Comparison of ENCODE assay signal across 9 mouse cellular contexts in genomic region chr8:86389690-86390671, GRCm38 (mm10).
DNase-seq lines count a peak whose midpoint lies in the region; ATAC-seq and TF ChIP-seq lines count a peak whose summit lies in the region.
"Had no signal": no experiment of that assay in that cellular context is flagged by ENCODE, and none has a peak within 500 bp of the region (broad histone marks: within the 10 kb centered on the region; RNA-seq: fewer than 3 reads in every experiment).

No protein-coding gene starts in this region.

- H3K27me3 ChIP-seq in forebrain, postnatal 0 days (ENCODE audit: insufficient read depth, low read length), result no peaks in the 10 kb centered on the region
- H3K27me3 ChIP-seq in neural tube, embryonic 14.5 days (ENCODE audit: control insufficient read depth, insufficient read depth, low read length), result no peaks in the 10 kb centered on the region

- H3K9ac ChIP-seq in forebrain, postnatal 0 days, result no peak overlapping the region
- H3K9ac ChIP-seq in neural tube, embryonic 14.5 days (replicated peaks; ENCODE audit: low read depth, low read length), result no peak overlapping the region

- peak overlapping the region; percentile 91 for H3K27ac ChIP-seq in forebrain, postnatal 0 days (ENCODE audit: low read depth, low read length)
- peak overlapping the region; percentile 88 for H3K27ac ChIP-seq in neural tube, embryonic 14.5 days (ENCODE audit: low read depth, low read length)

- peaks cover 30% of the 10 kb centered on the region for H3K4me1 ChIP-seq in forebrain, postnatal 0 days (ENCODE audit: insufficient read depth)
- peaks cover 31% of the 10 kb centered on the region for H3K4me1 ChIP-seq in neural tube, embryonic 14.5 days (ENCODE audit: control insufficient read depth, insufficient read depth, low read length)

- TF ChIP-seq CTCF in forebrain, postnatal 0 days (IDR thresholded peaks at IDR 0.05; ENCODE audit: low read depth), result no peak

- no peaks in the 10 kb centered on the region for H3K36me3 ChIP-seq in forebrain, postnatal 0 days (ENCODE audit: insufficient read depth)
- H3K36me3 ChIP-seq in neural tube, embryonic 14.5 days (ENCODE audit: control insufficient read depth, insufficient read depth, low read length), result no peaks in the 10 kb centered on the region

- no peak overlapping the region for H3K4me2 ChIP-seq in forebrain, postnatal 0 days (ENCODE audit: low read depth)
- peak overlapping the region; percentile 16; the same call in 1 of the 2 replicates for H3K4me2 ChIP-seq in neural tube, embryonic 14.5 days (ENCODE audit: low read depth, low read length)

- no peak overlapping the region for H3K4me3 ChIP-seq in forebrain, postnatal 0 days (ENCODE audit: low read depth, low read length)
- H3K4me3 ChIP-seq in neural tube, embryonic 14.5 days (ENCODE audit: low read depth, low read length), result no peak overlapping the region
- H3K4me3 ChIP-seq: erythroblast, embryonic 14.5 days had no signal

- WGBS in forebrain, postnatal 0 days, result 15% methylated on average over 3 of the region's 3 CpGs
- 17% methylated on average over 3 of the region's 3 CpGs for WGBS in neural tube, embryonic 14.5 days

- no peaks in the 10 kb centered on the region for H3K9me3 ChIP-seq in forebrain, postnatal 0 days (ENCODE audit: low read length)
- H3K9me3 ChIP-seq in neural tube, embryonic 14.5 days (ENCODE audit: control insufficient read depth, low read length), result no peaks in the 10 kb centered on the region

- peak; percentile 97 for DNase-seq in MN1 (ENCODE audit: low spot score)
- peak; percentile 47 for DNase-seq in adrenal gland, postnatal 10 days
- DNase-seq in forebrain, postnatal 0 days, result peak; percentile 96
- DNase-seq in left cerebral cortex, adult 11 months (ENCODE audit: low spot score), result peak; percentile 85
- DNase-seq in kidney, adult 8-10 months, result no peak
- no peak for DNase-seq in testis, postnatal 10 days (ENCODE audit: low spot score)
- no peak for DNase-seq in lung, postnatal 4 days

- ATAC-seq in forebrain, postnatal 0 days, result peak; percentile 96
- ATAC-seq in neural tube, embryonic 14.5 days (ENCODE audit: low read depth), result peak; percentile 93

Comparison
In these comparisons a context has a peak if more than half of its experiments do, and no peak if none do; other contexts are left out.
1. DNase-seq: peak in MN1 (single experiment), adrenal gland, postnatal 10 days (single experiment), forebrain, postnatal 0 days (single experiment) and left cerebral cortex, adult 11 months (single experiment); none in kidney, adult 8-10 months (0 of 2), testis, postnatal 10 days (single experiment) and lung, postnatal 4 days (0 of 2).